Mouse (Mus musculus) gastrocnemius, postnatal 4 days (tissue): ENCODE results near the gene Anp32b. TPM values are rescaled to one million over a fixed set of nuclear protein-coding genes. Genes with fewer than 3 reads are reported as not detected.
A peak's percentile ranks its signal among the peaks of the same experiment; 100 is the strongest.

Source experiments
- DNase-seq, 2 experiments: peaks; one replicate each; pipeline ENCODE4 v3.0.0; 2021 to 2022; ENCODE audit warnings: low spot score in 2 of 2, mixed read lengths in 2 of 2
- long read RNA-seq, 2 experiments: library from polyadenylated mRNA; stranded (forward); transcript quantifications; one replicate each; pipeline ENCODE4 v2.0.0; 2021
- total RNA-seq, 2 experiments: library from RNA; stranded (reverse); gene quantifications; 2 replicates each; pipeline ENCODE4 v1.2.3; 2021

Gene Anp32b
- 100 to 1,000 TPM; 121 to 131 TPM for total RNA-seq
- long read RNA-seq, experiment 1, transcript Anp32b-201 (7 exons, 1,716 nt), result major isoform, 118 of 155 reads
- long read RNA-seq, experiment 1, partial matches to known transcripts, result 10 of 155 reads
- long read RNA-seq, experiment 1, other reads (novel, unspliced or antisense), result 27 of 155 reads
- long read RNA-seq, experiment 2, transcript Anp32b-201 (7 exons, 1,716 nt), result major isoform, 129 of 156 reads
- long read RNA-seq, experiment 2, partial matches to known transcripts, result 9 of 156 reads
- long read RNA-seq, experiment 2, other reads (novel, unspliced or antisense), result 18 of 156 reads

DNA sequence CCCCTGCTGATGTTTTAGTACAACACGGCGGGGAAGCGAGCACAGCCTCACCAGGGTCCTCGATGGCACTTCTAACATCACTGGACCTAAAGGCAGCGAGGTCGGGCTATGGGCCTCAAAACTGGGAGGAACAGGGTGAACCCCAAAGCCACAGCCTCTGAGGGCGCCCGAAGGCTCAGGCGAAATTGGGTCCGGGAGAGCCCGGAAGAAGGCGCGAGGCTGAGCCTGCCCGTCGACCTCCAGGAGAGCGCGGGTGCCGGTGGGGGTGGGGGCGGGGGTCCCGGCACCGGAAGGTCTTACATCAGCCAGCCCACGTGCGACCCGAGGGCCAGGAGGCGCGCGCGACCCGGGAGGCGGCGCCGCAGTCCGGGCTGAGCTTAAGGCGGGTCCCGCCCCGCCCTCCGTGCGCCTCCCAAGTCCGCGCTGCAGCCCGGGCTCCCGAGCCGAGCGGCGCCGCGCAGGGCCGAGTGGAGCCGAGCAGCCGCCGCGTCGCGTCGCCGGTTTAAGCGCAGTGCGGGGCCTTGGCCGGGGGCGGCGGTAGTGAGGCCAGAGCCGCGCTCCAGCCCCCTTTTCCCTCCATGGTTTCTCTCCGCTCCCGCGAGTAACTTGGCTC is at the start of gene Anp32b:
Gene Anp32b (plus strand): TSS at position 384 of the 613 bp plus-strand sequence.
- peak; percentile 92 to 93 for DNase-seq

DNA sequence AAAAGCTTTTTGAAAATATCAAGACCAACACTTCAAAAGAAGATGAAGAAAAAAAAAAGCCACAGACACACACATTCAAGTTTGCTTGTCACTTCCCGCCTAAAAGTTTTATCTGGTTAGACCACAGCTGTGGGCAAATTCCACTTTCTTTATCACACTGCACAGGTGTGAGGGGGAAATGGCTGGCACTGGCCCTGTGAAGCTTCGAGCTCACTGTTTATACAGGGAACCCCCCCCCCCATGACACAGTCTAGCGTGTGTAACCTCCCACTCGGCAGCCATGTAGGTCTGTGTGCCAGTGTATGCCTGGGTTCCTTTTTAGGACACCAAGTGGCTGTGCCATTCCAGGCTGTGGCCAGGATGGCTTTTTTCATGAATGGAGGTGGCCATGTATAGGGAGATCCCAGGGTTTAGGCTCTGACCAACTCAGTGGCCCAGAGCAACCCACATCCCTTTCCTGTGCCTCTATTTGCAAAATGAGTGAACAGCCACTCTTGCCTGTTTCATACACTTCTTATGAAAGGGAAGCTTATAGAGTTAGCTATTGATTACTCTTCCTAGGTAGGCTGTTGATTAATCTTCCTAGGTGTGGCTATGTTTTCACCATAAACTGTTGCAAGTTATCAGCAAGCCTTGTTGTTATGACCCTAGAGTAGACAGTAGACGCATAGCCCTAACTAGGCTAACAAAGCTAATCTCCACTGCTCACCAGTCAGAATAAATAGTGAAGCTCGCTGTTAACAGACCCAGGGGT is 46.5 kb upstream of the Anp32b start:
- no peak for DNase-seq

- no peak for DNase-seq
These were observed 43.6 kb upstream of the Anp32b start for GRCm38 (mm10) chr4:46406966-46407703.

GRCm38 (mm10) chr4:46410677-46411076 is 40.0 kb upstream of the Anp32b start:
- DNase-seq, result no peak

- no peak for DNase-seq
These were observed 39.2 kb upstream of the Anp32b start for GRCm38 (mm10) chr4:46411489-46411888.

GRCm38 (mm10) chr4:46412113-46412512 is 38.6 kb upstream of the Anp32b start:
- no peak for DNase-seq

DNA sequence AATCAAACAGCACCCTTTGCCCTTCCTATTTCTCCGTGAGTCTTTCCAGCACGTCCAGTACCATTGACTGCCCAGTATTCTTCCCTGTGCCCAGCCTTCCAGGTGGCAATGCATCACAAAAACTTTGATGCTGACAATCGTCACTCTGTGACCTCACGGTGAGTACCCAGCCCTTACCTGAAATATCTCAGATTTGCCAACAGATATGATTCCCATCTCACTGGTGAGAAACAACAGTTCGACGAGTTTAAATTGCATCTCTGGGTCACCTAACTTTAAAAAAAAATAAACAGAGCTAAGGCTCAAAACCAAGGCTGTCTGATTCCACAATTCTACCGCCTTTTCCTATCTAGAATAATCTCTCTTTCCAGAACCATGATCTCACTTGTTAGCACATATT is 37.3 kb upstream of the Anp32b start, which contains the start of gene Hemgn:
Gene Hemgn (minus strand): TSS at position 101 of the 400 bp plus-strand sequence.
- no peak for DNase-seq

- no peak for DNase-seq
These were observed 33.2 kb upstream of the Anp32b start for GRCm38 (mm10) chr4:46417491-46417890.

DNA sequence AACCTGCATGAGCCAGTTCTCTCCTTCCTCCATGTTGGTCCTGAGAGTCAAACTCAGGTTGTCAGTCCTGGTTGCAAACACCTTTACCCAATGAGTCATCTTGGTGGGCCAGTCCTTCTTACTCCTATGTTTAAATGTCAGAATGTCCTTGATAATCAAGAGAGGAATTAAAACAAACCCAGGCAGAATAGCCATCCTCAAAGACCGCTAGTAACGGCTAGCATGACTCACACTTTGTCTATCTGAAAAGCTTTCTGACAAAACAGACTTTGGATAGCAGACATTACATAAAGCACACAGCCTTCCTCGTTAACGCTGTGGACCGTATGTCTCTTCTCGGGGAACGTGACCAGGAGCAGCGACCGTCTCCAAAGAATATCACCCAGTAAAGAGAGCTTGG is 31.9 kb upstream of the Anp32b start:
- no peak for DNase-seq

- DNase-seq, result no peak
These were observed 28.1 kb upstream of the Anp32b start for GRCm38 (mm10) chr4:46422625-46423024.

DNA sequence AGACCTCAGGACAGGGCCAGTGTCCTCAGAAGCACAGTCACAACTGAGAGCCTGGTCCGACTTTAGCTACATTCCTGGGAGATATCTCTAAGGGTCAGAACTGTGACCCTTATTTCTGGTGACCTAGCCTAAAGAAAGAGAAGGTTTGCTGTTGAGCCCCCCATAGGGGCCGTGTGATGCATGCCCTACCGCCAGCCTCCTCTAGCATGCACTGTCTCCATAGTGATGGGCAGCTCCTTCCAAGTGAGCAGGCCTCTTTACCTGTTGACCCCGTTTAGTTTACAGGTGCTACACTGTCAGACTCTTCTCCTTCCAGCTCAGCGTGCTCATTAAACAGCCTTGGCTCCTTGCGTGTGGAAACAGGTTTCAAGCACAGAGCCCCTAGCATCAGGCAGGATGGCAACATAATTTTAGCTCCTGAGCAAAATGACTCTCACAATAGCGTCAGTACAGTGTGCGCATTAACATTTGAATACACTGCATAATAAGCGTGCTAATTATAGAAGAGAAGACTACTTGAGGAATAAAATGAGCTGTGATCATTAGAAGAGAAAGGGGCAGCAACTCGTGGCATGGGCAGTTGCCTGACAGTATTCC is 21.7 kb upstream of the Anp32b start:
- no peak for DNase-seq

GRCm38 (mm10) chr4:46432339-46433036 is 18.2 kb upstream of the Anp32b start:
- DNase-seq, result no peak

DNA sequence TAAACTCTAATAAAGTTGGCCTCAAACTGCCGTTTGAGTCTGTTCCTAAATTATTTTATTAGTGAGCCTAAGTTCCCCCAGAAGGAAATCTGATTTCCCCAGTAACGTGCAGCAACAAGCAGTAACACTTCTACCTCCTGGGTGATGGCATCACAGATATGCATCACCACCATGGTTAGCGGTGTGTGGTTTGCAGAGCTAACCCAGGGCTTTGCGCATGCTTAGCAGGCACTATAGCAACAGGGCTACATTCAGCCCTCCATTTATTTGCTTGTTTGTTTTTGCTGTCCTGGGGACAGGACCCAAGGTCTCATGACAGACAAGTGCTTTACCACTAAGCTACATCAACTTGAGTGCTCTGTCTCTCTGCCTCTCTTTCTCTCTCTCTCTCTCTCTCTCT is 8.2 kb upstream of the Anp32b start:
- DNase-seq, result no peak

DNA sequence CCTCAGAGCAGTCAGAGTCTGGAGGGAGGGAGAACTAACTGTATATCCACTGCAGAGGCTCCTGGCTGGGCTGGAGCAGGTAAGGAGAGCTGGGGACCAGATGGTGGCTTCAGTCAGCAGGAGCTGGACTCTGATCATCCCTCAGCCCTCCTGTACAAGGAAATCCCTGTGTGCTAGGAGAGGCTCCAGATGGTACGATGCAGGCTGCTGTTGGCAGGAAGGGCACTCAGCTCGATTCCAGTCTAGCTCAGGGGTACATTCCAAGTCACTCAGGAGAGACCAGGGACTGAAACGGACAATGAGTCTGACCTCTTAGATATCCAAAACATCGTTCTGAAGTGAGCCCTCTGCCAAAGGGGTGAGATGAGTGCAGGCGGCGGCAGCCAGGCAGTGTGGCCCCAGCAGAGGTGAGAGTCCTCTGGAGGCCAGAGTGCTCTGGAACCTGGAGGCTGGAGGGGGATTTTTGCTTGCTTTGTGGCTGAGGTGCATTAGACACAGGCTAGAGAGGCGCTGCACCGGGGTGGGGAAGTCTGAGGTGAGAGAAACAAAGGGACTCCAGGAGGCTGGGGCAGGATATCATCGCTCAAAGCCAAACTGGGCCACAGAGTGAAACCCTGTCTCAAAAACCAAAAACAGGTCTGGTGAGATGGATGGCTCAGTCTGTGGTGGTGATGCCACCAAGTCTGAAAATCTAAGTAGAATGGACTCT is 5.3 kb upstream of the Anp32b start:
- DNase-seq, result no peak

DNA sequence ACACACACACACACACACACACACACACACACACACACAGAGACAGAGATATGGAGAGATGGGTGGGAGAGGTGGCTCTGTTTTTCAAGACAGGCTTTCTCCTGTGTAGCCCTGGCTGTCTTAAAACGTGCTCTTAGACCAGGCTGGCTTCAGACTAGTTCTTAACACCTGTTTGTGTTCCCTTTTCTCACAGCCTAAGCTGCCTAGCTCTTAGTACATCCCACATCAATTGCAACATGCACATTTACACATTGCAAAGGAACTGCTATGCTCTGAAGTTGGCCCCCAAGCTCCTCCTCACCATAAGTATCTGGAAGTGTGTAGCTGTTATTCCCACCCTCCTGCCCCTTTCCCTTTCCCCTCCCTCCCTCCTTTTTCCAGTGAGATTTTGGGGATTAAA is 3.2 kb upstream of the Anp32b start:
- no peak for DNase-seq

- DNase-seq, result no peak
These were observed 1.8 kb upstream of the Anp32b start for GRCm38 (mm10) chr4:46448886-46449285.

- no peak for DNase-seq
These were observed 633 bp upstream of the Anp32b start for GRCm38 (mm10) chr4:46450020-46450518.

DNA sequence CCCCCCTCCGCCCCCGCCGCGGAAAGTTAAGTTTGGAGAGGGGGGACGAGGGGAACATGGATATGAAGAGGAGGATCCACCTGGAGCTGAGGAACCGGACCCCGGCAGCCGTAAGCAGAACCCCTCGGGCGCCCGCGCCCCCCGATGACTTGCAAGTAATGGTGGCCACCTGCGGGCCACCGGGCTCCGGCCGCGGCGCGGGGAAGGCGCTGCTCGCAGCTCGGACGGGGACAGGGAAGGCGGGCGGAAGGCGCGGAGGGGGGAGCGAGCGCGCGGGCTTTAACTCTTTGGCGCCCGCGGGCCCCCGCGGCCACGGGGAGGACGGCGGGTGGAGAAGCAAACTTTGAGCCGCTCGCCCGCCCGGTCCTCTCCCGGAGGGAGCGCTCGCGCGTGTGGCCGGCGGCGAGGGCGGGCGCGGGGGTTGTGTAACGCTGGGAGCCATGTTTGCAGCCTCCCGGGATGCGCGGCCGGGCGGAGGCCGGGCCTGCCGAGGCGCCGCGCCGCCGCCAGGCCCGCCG is 597 bp downstream of the Anp32b start:
- peak; percentile 59 to 76 for DNase-seq

- DNase-seq, result peak; percentile 63 to 79
These were observed 1.2 kb downstream of the Anp32b start for GRCm38 (mm10) chr4:46451758-46452480.
